Mouse (Mus musculus): ENCODE results near the gene Pak6. TPM values are rescaled to one million over a fixed set of nuclear protein-coding genes. Genes with fewer than 3 reads are reported as not detected.

Pak6 gene
- 0.52 and 1.6 TPM in 2 replicates for polyA plus RNA-seq (2016; fragmentation: Nextera tagmentation; extraction: Ambion mirVana)

DNA sequence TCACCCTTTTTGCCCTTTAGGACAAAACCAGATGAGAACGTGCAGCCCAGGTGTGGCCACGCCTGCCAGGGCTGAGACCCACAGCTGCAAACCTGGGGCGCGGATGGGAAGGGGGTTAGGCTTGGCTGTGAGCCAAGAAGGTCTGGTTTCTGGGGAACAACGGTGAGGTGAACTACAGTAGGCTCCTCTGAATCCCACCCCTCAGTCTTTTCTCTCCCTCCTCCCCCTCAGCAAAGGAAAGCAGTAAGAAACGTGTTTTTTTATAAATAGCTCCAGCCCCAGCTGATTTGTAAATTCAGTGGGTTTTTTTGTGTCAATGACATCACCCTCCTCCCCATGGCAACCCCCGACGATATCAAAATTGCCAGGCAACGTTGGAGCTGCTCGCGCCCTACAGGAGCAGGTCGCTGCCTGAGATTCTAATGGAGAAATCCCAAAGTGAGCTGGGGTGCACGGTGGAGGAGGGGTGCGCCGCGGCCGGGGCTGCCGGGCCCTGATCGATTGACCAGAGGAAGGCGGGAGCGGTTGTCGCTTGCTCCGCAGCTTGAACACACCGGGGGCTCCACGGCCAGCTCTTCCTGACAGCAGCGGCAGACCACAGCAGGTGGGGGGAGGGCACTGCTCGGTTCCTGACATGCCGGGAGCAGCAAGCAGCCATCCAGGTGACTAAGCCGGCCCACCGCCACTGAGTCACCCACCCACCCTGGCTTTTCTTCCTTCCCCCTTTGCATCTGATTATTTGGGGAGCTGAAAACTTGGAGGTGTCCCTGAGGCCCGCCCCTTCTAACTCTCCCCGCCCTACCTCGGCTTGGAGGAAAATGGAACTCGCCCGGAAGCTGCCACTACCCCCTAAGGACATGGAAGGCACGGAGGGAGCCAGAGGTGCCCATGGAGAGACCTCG, at the start of gene Pak6:
Pak6 (plus strand) TSS at position 402 of the 902 bp plus-strand sequence.
- H3K4me1 ChIP-seq = peaks cover 41% of the 10 kb centered on the region
- H3K4me3 ChIP-seq = peak within 1 kb of the TSS; percentile 58
- WGBS = 2% methylated on average over 37 of the region's 37 CpGs
- H3K36me3 ChIP-seq (replicated peaks) = no peaks in the 10 kb centered on the region
- no peaks in the 10 kb centered on the region for H3K9me3 ChIP-seq
- DNase-seq (ENCODE audit: extremely low spot score, low spot score) = peak; percentile 33
- peaks cover 63% of the 10 kb centered on the region for H3K27me3 ChIP-seq (ENCODE audit: poor library complexity, severe bottlenecking)
- peak within 1 kb of the TSS; percentile 75 for H3K27ac ChIP-seq

GRCm38 (mm10) chr2:118618013-118618412, 45.1 kb upstream of the Pak6 start:
- 94% methylated on average over 5 of the region's 5 CpGs for WGBS
- H3K27ac ChIP-seq = no peak overlapping the region
- DNase-seq (ENCODE audit: extremely low spot score, low spot score) = no peak
- H3K9me3 ChIP-seq = no peaks in the 10 kb centered on the region
- H3K4me1 ChIP-seq = no peaks in the 10 kb centered on the region
- H3K4me3 ChIP-seq = no peak overlapping the region
- H3K27me3 ChIP-seq (ENCODE audit: poor library complexity, severe bottlenecking) = no peaks in the 10 kb centered on the region
- peaks cover 100% of the 10 kb centered on the region for H3K36me3 ChIP-seq (replicated peaks)

DNA sequence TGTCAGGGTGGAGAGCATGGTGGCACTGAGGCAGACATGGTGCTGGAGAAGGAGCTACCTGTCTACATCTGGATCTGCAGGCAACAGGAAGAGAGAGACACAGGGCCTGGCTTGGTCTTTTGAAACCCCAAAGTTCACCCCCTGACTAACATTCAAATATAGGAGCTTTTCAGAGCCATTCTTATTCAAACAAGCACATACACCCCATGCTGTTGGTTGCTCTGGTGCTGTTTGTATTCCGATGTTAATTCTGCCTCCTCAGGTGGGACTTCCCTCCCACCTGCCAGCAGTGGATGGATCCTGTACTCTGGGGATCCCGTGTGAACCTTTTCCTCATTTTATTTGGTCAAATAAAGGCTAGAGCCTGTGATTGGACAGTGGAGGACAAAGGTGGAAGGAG, 43.0 kb upstream of the Pak6 start:
- H3K36me3 ChIP-seq (replicated peaks) = peaks cover 99% of the 10 kb centered on the region
- H3K27me3 ChIP-seq (ENCODE audit: poor library complexity, severe bottlenecking) = no peaks in the 10 kb centered on the region
- H3K27ac ChIP-seq = no peak overlapping the region
- 84% methylated on average over 2 of the region's 2 CpGs for WGBS
- no peaks in the 10 kb centered on the region for H3K9me3 ChIP-seq
- no peaks in the 10 kb centered on the region for H3K4me1 ChIP-seq
- no peak overlapping the region for H3K4me3 ChIP-seq
- no peak for DNase-seq (ENCODE audit: extremely low spot score, low spot score)

GRCm38 (mm10) chr2:118620608-118621007, 42.5 kb upstream of the Pak6 start:
- Histone ChIP-seq H3K27ac (no peak overlapping the region), H3K27me3 (ENCODE audit: poor library complexity, severe bottlenecking) (no peaks in the 10 kb centered on the region), H3K4me3 (no peak overlapping the region), H3K4me1 (no peaks in the 10 kb centered on the region), H3K9me3 (no peaks in the 10 kb centered on the region), H3K36me3 (replicated peaks) (peaks cover 99% of the 10 kb centered on the region)
- DNase-seq (ENCODE audit: extremely low spot score, low spot score) = no peak
- WGBS = 92% methylated on average over 8 of the region's 8 CpGs

GRCm38 (mm10) chr2:118629276-118629675, 33.8 kb upstream of the Pak6 start:
- H3K4me3 ChIP-seq = no peak overlapping the region
- no peak for DNase-seq (ENCODE audit: extremely low spot score, low spot score)
- H3K36me3 ChIP-seq (replicated peaks) = peaks cover 99% of the 10 kb centered on the region
- H3K4me1 ChIP-seq = no peaks in the 10 kb centered on the region
- no peaks in the 10 kb centered on the region for H3K9me3 ChIP-seq
- no peaks in the 10 kb centered on the region for H3K27me3 ChIP-seq (ENCODE audit: poor library complexity, severe bottlenecking)
- WGBS = 97% methylated on average over 6 of the region's 6 CpGs
- no peak overlapping the region for H3K27ac ChIP-seq

- H3K36me3 ChIP-seq (replicated peaks) = peaks cover 99% of the 10 kb centered on the region
- no peaks in the 10 kb centered on the region for H3K9me3 ChIP-seq
- no peak overlapping the region for H3K4me3 ChIP-seq
- no peaks in the 10 kb centered on the region for H3K27me3 ChIP-seq (ENCODE audit: poor library complexity, severe bottlenecking)
- WGBS = 59% methylated on average over 5 of the region's 5 CpGs
- no peak for DNase-seq (ENCODE audit: extremely low spot score, low spot score)
- H3K27ac ChIP-seq = no peak overlapping the region
- H3K4me1 ChIP-seq = no peaks in the 10 kb centered on the region
These were observed 29.7 kb upstream of the Pak6 start for GRCm38 (mm10) chr2:118633441-118633840.

DNA sequence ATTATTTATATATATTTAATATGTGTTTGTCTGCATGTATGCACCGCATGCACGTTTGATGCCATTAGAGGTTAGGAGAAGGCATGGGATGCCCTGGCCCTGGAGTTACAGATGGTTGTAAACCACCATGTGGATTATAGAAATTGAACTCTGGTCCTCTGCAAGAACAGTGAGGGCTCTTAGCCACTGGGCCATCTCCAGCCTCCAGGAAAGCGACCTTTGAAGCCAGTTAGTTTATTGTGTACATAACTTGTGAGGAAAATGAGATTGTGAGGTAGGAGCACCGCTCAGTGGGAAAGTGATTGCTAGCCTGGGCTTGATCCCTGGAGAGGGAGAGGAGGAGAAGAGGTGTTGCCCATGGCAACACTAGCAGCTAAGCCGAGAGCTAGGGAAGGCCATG, 25.8 kb upstream of the Pak6 start:
- H3K36me3 ChIP-seq (replicated peaks) = peaks cover 99% of the 10 kb centered on the region
- WGBS = 75% methylated on average over 5 of the region's 5 CpGs
- H3K9me3 ChIP-seq = no peaks in the 10 kb centered on the region
- DNase-seq (ENCODE audit: extremely low spot score, low spot score) = no peak
- no peaks in the 10 kb centered on the region for H3K27me3 ChIP-seq (ENCODE audit: poor library complexity, severe bottlenecking)
- H3K4me1 ChIP-seq = no peaks in the 10 kb centered on the region
- H3K4me3 ChIP-seq = no peak overlapping the region
- H3K27ac ChIP-seq = no peak overlapping the region

DNA sequence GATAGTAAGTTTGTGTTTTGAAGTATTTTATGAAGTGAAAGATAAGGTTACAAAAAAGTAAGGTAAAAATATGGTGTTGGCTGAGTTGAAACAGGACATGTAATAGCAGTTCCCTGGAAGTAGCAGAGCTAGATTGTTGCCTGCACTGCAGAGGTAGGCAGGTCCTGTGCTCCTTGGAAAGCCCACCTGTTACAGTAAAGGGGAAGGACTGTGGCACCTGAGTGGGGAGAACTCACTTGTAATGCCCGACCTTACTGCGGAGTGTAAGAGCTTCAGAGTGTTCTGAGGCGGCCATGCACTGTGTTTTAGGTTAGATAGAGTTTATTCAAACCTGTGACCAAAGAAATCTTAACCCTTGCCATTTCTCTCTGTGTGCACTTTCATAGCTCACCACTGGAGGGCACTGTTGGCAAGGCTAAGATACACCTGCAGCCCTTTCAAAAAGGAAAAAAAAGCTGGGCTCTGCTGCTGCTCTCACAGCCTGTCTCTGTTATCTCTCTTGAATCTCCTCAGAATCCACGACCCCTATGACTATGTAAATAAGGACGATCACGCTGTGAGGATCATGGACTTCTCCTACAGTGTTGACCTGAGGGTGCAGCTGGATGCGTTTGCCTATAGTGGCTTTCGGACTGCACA, 25.1 kb upstream of the Pak6 start:
- H3K4me1 ChIP-seq = no peaks in the 10 kb centered on the region
- H3K36me3 ChIP-seq (replicated peaks) = peaks cover 99% of the 10 kb centered on the region
- DNase-seq (ENCODE audit: extremely low spot score, low spot score) = peak; percentile 73
- H3K4me3 ChIP-seq = no peak overlapping the region
- H3K27me3 ChIP-seq (ENCODE audit: poor library complexity, severe bottlenecking) = no peaks in the 10 kb centered on the region
- H3K9me3 ChIP-seq = no peaks in the 10 kb centered on the region
- no peak overlapping the region for H3K27ac ChIP-seq
- WGBS = 53% methylated on average over 8 of the region's 8 CpGs

- DNase-seq (ENCODE audit: extremely low spot score, low spot score) = no peak
- no peak overlapping the region for H3K27ac ChIP-seq
- WGBS = 94% methylated on average over 8 of the region's 8 CpGs
- peaks cover 99% of the 10 kb centered on the region for H3K36me3 ChIP-seq (replicated peaks)
- H3K4me3 ChIP-seq = no peak overlapping the region
- no peaks in the 10 kb centered on the region for H3K9me3 ChIP-seq
- H3K27me3 ChIP-seq (ENCODE audit: poor library complexity, severe bottlenecking) = no peaks in the 10 kb centered on the region
- H3K4me1 ChIP-seq = no peaks in the 10 kb centered on the region
These were observed 24.4 kb upstream of the Pak6 start for GRCm38 (mm10) chr2:118638686-118639085.

- Histone ChIP-seq H3K27ac (no peak overlapping the region), H3K4me1 (no peaks in the 10 kb centered on the region), H3K27me3 (ENCODE audit: poor library complexity, severe bottlenecking) (no peaks in the 10 kb centered on the region), H3K4me3 (no peak overlapping the region), H3K9me3 (peaks cover 6% of the 10 kb centered on the region; the same call in 1 of the 2 replicates), H3K36me3 (replicated peaks) (peaks cover 98% of the 10 kb centered on the region)
- WGBS = 67% methylated on average over 2 of the region's 2 CpGs
- no peak for DNase-seq (ENCODE audit: extremely low spot score, low spot score)
These were observed 22.0 kb upstream of the Pak6 start for GRCm38 (mm10) chr2:118641147-118641546.

DNA sequence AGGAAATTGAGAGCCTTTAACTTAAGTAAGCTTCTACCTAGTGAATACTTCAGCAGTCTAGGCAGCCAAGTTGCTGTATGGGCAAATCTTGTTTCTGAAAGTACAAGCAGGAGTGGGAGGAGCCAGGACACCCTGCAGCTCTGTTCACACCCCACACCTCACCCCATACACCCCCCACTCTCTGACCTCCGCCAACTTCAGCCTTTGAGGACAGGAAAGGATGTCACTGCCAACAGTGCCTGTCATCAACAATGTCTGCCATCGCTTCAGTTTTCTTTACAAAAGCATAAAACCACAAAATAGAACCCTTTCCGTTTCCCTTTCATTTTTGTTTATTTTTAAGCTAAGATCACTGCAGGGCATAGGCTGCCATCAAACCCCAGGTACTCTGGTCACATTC, 20.7 kb upstream of the Pak6 start:
- Histone ChIP-seq H3K36me3 (replicated peaks) (peaks cover 95% of the 10 kb centered on the region), H3K4me3 (no peak overlapping the region), H3K27ac (no peak overlapping the region), H3K9me3 (peaks cover 6% of the 10 kb centered on the region; the same call in 1 of the 2 replicates), H3K4me1 (no peaks in the 10 kb centered on the region), H3K27me3 (ENCODE audit: poor library complexity, severe bottlenecking) (no peaks in the 10 kb centered on the region)
- no peak for DNase-seq (ENCODE audit: extremely low spot score, low spot score)
- WGBS = 89% methylated on average over 3 of the region's 3 CpGs

- 68% methylated on average over 3 of the region's 3 CpGs for WGBS
- Histone ChIP-seq H3K4me1 (no peaks in the 10 kb centered on the region), H3K36me3 (replicated peaks) (peaks cover 90% of the 10 kb centered on the region), H3K27ac (no peak overlapping the region), H3K9me3 (peaks cover 6% of the 10 kb centered on the region; the same call in 1 of the 2 replicates), H3K4me3 (no peak overlapping the region), H3K27me3 (ENCODE audit: poor library complexity, severe bottlenecking) (no peaks in the 10 kb centered on the region)
- DNase-seq (ENCODE audit: extremely low spot score, low spot score) = no peak
These were observed 20.2 kb upstream of the Pak6 start for GRCm38 (mm10) chr2:118642942-118643341.

DNA sequence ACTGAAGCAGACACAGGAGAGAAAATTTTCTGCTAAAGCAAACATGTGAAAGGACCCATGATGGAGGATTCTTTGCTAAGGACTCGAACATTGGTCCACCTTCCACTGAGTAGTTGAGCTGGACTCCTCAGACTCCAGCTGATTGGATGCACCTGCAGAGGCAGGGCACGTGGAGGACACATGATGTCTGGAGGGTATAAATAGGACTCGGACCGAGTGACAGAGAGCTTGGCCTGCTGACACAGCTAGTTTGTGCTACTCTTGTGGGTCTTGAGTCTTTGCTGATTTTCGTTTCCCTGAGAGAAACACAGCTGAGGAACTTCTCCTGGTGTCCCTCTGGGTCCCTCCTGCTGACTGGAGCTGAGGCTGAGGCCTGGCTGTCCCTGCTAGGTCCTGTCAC, 16.4 kb upstream of the Pak6 start:
- 85% methylated on average over 5 of the region's 5 CpGs for WGBS
- no peak overlapping the region for H3K4me3 ChIP-seq
- no peaks in the 10 kb centered on the region for H3K27me3 ChIP-seq (ENCODE audit: poor library complexity, severe bottlenecking)
- H3K27ac ChIP-seq = no peak overlapping the region
- peaks cover 9% of the 10 kb centered on the region; the same call in 1 of the 2 replicates for H3K9me3 ChIP-seq
- H3K4me1 ChIP-seq = no peaks in the 10 kb centered on the region
- H3K36me3 ChIP-seq (replicated peaks) = peaks cover 53% of the 10 kb centered on the region
- DNase-seq (ENCODE audit: extremely low spot score, low spot score) = no peak

Data from forebrain, embryonic 10.5 days (tissue).